Mouse (Mus musculus) kidney, postnatal 25 days (tissue): ENCODE measurements around the gene Lbx2.

Experiments
- DNase-seq, 2 experiments: peaks; one replicate each; pipeline ENCODE4 v3.0.0; 2021; ENCODE audit warnings: mixed read lengths in 2 of 2

The Lbx2 gene

GRCm38 (mm10) chr6:83071220-83071619 is 14.9 kb upstream of the Lbx2 start:
- DNase-seq: peak in 1 of 2 experiments; percentile 55

DNA sequence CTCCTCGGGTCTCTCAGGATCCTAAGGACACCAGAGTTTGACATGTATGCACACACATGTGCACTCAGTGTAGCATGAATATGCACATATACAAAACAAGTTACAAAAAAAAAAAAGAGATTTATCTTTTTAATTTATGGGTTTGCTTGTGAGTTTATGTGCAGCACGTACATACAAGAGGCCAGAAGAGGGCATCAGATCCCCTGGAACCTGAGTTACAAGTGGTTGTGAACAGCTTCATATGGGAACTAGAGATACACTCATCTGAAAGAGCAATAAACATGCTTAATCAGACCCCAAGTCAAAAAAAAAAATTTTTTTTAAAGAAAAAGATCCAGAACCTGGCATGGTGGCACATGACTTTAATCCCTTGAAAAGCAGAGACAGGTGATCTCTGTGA is 11.2 kb upstream of the Lbx2 start:
- DNase-seq: no peak

GRCm38 (mm10) chr6:83077630-83078323 is 8.4 kb upstream of the Lbx2 start, which contains the start of gene Pcgf1:
Pcgf1 (plus strand) TSS chr6:83077869.
- DNase-seq: no peak

DNA sequence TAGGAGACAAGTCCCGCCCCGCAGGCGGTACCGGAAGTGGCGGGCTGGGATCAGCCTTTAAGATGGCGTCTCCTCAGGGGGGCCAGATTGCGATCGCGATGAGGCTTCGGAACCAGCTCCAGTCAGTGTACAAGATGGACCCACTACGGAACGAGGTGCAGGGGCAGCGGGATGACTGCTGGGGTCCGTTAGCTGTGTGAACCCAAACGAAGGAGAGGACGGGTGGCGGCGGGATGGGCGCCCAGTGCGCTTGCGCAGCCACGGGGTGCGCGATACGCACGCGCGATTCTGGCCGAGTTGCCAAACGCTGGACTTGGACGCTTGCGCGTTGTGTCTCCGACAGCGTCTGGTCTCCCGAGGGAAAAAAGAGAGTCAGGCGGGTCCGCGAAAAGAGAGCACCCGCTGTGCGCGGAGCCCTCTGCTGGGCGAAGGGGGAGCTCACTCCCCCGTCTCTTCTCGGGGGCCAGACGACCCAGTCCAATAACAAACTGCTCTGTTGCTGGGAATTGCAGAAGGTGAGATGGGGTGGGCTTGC is 7.8 kb upstream of the Lbx2 start:
- DNase-seq: peak; percentile 99 to 100

GRCm38 (mm10) chr6:83080210-83080609 is 6.0 kb upstream of the Lbx2 start:
- DNase-seq: no peak

GRCm38 (mm10) chr6:83083497-83083896 is 2.7 kb upstream of the Lbx2 start:
- DNase-seq: no peak

DNA sequence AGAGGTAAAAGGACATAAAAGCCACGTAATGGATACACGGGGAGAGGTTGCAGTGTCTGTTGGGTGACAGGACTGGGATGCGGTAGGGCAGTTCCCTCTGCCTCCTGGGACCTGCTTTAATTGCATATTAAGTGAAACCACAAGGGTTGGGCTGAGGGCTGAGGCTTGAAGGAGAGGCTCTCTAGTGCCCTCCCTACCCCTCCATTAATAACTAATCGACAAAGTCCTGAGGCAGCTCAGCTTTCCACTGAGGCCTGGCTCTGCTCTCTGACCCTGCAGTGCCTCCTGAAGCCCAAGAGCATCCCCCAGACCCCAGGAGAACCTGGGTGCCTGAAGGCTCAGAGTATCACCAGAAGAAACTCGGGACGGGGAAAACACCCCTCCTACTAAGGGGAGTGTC is 1.7 kb upstream of the Lbx2 start:
- DNase-seq: peak in 1 of 2 experiments; percentile 56

DNA sequence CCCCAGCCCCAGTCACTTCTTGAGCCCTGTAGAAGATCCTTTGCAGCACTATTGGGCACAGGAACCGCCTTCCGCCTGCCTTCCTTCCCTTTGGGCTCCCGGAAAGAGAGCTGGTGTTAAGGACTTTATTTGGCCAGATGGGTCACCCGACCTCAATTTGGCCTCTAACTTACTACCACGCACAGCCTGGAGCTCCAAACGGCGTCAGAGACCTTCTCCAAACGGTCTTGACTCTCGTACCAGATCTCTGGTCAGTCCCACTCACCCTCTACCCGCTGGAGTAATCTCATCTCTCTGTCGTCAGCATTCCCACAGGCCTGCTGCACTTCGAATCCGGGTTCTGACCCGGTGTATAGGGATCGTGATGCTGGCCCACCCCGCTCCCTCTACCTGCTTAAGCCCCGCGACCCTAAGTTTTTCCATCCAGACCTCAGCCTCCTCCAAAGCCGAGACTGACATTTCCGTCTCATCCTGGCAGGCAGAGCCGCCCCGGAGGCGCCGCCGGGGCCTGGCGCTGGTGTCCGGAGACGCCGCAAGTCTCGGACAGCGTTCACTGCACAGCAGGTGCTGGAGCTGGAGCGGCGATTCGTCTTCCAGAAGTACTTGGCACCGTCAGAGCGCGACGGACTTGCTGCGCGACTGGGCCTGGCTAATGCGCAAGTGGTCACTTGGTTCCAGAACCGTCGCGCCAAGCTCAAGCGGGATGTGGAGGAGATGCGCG is 1.2 kb downstream of the Lbx2 start:
- DNase-seq: peak; percentile 51 to 69

- DNase-seq: no peak
These were observed 1.7 kb downstream of the Lbx2 start for GRCm38 (mm10) chr6:83087926-83088260.

DNA sequence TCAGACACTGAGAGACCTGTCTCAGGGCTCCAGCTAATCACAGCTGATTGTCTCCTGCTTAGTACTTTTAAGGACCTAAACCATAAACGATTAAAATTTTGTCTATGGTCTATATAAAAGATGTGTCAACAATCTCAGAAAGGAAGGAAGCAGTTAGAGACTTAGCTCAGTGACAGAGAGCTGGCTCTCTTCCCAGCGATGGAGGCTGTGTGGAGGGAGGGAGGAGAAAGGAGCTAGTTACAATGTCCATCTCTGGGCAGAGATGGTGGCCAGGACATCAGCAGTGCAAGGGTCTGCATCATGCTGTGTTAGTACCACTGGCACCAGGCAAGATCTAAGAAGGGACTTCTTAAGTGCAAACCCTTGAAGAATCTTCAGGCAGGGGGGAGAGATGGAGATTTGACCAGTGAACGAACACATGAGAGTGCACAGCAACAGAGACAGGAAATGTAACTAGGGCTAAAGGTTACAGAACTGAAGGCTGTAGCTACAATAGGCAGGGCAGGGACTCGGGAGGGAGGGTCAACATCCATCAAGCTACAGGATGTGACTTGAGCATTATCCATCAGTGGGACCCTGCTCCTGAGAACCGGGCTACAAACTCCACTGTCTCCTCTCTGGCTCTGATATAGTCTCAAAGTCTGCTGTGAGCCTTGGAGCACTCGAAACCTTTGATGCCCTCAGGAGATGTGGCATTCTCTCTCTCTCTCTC is 6.4 kb downstream of the Lbx2 start:
- DNase-seq: peak; percentile 51 to 65

DNA sequence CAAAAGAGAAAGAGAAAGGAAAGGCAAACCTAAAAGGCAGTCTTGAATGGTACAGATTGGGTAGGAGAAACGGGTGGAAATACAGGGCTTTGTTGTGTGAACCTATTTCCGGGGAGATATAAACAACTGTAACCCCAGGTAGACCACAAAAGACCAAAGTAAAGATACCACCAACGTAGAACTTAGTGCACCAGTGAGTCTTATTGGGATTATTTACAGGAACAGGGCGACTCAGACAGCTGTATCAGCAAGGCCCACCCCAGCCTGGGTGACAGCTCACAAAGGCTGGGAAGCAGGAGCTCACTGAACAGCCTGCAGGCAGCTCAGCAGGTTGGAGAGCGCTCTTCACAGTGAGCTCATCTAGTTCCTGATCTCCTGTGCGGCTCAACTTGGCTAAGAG is 9.8 kb downstream of the Lbx2 start:
- DNase-seq: no peak

DNA sequence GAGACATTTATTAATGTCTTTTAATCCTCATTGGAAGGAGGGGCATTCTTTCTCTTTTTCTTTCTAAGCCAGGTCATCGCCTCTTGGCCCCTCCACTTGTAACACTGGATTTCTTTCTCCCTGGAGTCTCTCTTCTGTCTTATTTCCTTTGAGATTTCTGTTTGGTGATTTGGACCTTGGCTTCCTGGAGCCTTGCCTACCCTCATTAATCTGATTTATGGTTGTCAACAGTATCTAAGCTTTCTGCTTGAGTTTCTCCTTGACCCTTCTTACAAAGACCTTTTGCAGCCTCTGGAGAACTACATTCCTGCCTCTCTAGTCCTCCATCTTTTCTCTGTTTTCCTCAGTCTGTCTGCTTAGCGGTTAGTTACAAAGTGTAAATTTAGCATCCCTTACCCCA is 12.2 kb downstream of the Lbx2 start:
- DNase-seq: peak in 1 of 2 experiments; percentile 68

- DNase-seq: peak; percentile 94 to 96
These were observed 15.1 kb downstream of the Lbx2 start, which contains the start of the genes Ccdc142 and Gm42688 for GRCm38 (mm10) chr6:83101316-83101687. Ccdc142 (plus strand) TSS chr6:83101601. Gm42688 (plus strand) TSS chr6:83101617.

DNA sequence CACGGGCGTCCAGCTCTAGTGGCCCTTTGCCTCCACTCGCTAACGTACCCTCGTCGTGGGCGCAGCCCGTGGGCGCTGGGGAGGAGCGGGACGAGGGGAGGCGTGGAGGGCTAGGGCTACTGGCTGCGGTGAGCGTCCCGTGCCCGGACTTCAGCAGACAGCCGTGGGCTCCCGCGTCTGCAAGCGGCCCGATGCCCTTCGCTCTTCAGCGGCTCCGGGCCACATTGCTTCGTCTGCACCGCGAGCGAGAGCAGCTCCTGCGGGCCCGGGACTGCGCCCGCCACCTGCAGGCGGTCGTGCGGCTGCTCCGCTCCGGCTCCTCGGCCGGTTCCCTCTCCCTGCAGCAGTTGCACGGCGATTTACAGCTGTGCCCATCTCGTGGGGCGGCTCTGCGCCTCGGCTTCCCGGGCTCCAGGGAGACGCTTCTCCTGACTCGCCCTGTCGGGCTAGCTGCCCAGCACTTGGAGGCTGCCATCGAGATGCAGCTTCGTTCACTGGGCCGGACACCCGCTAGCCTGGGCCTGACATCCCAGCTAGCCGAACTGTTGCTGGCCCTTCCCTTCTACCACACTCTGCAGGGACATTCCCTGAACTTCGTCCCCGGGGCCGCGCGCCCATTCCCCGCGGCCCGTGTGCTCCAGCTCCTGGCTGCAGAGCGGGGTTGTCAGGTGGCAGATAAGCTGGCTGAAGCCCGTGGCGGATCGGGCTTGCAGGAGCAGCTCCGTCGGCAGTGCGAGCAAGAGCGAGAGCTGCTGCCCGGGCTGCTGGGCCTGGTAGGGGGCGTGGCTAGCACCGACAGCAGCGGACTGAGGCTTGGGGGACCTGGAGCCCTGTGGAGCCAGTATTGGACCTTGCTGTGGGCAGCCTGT is 15.8 kb downstream of the Lbx2 start:
- DNase-seq: peak; percentile 67 to 83

DNA sequence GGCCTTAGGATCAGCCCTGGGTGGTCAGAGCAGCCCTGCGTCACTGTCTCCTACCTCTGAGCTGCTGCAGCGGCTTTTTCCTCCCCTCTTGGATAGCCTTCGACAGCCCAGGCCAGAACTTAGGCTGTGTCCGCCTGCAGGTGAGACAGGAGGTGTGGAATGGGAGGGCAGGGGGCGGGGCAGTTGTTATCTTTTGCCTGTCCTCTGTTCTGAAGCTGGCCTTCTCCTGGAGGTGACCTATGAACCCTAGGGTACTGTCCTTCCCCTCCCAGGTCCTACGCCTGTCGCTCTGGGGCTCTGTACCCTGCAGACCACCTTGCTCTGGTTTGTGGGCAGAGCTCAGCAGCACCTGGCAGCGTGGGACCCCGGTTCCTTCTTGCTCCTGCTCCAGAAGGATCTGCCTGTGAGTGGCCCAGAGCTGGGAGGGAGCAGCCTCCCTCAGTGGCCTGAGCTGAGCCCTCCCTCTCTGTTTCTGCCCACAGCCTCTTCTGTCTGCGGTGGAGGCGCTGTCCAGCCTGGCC is 17.0 kb downstream of the Lbx2 start:
- DNase-seq: no peak

DNA sequence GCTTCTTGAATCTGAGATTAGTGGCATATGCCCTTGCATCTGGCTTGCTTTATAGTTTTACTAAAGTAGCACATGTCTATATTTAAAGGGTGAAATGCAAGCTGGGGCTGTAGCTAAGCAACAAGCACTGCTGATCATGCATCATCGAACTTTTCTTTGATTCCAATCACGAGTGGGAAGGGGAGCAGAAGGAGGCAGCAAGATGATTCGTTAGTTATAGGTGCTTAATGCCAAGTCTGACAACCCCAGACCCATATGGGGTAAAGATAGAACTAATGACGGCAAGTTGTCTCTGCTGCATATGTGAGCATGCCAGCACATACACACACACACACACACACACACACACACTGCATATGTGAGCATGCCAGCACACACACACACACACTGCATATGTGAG is 18.0 kb downstream of the Lbx2 start:
- no peak for DNase-seq

DNA sequence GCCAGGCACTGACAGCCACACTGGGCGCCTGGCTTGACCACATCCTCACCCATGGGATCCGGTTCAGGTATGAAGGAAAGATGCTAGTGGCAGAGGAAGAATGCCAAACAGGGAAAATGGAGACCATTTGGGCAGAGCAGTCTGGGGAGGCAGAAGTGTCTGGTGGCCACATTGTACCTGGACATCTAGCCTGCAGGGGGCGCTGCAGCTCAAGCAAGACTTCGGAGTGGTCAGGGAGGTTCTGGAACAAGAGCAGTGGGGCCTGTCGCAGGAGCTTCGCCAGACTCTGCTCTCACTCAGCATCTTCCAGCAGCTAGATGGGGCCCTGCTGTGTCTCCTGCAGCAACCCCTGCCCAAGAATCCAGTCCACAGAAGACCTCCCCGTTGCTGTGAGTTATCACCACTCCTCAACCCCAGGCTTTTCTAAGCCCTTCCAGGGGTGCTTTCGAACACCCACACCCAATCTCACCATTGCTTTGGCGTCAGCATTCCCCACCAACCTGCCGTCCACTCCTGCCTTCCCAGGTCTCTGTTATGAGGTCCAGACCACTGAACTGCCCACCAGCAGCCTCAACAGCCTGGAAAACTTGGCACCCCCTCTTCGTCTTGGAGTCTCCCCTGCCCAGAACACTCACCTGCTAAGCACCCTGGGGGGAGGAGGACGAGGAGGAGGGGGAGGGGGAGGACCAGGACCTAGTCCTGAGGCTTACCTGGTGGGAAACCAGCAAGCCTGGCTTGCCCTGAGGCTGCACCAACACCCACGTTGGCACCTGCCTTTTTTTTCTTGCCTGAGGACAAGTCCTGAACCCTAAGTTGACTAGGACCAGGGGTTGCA is 21.6 kb downstream of the Lbx2 start:
- DNase-seq: peak; percentile 88 to 89

- DNase-seq: peak; percentile 84 to 90
These were observed 22.8 kb downstream of the Lbx2 start, which contains the start of gene Mrpl53 for GRCm38 (mm10) chr6:83108762-83109668. Mrpl53 (plus strand) TSS chr6:83109040.

DNA sequence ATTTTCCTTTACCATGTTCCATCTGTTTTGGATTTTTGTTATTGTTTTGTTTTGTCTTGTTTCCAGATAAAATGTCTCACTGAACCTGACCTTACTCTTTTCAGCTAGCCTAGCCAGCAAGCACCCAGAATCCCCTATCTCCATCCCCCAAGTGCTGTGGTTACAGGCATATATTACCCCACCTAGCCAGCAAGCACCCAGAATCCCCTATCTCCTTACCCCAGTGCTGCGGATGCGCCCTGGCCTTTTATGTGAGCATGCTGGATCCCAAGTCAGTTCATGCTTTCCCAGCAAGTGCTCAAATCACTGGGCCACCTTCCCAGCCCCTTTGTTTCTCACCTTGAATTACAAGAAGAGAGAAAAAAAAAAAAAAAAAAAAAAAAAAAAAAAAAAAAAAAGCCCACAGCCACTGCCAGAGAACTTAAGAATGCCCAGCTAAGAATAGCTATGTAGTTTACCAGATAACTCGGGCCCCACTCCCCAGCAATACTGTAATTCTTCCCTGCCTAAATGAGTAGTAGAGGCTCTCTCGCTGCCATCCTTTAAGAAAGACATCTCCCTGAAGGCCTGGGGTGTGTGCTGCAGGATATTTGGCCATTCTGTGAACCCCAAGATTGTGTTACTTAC is 25.5 kb downstream of the Lbx2 start:
- DNase-seq: no peak
